Mouse (Mus musculus) forebrain, embryonic 10.5 days (tissue): ENCODE results near the gene 5730596B20Rik. TPM values are rescaled to one million over a fixed set of nuclear protein-coding genes. Genes with fewer than 3 reads are reported as not detected.
A peak's percentile ranks its signal among the peaks of the same experiment; 100 is the strongest.

ENCODE experiments used
- DNase-seq: peaks from one replicate; pipeline ENCODE4 v3.0.0-alpha.2; 2017; ENCODE audit warnings: low spot score; ENCODE audit errors: extremely low spot score
- H3K27ac ChIP-seq: fragments of 300-500 bp; sonication (generic); 2 replicates; pipeline ENCODE4 v1.5.1; 2016; ENCODE audit warnings: mild to moderate bottlenecking
- H3K27me3 ChIP-seq: fragments of 300-500 bp; sonication (generic); 2 replicates; pipeline ENCODE4 v1.6.1; 2016; ENCODE audit warnings: mild to moderate bottlenecking; ENCODE audit not compliant: poor library complexity, severe bottlenecking
- H3K36me3 ChIP-seq: fragments of 300-500 bp; sonication (generic); replicated peaks from 2 replicates; pipeline ENCODE4 v1.6.1; 2016; ENCODE audit warnings: mild to moderate bottlenecking, moderate library complexity
- H3K4me1 ChIP-seq: fragments of 300-500 bp; sonication (generic); 2 replicates; pipeline ENCODE4 v1.6.1; 2016
- H3K4me3 ChIP-seq: fragments of 300-500 bp; sonication (generic); 2 replicates; pipeline ENCODE4 v1.5.1; 2016; ENCODE audit warnings: mild to moderate bottlenecking, moderate library complexity
- H3K9me3 ChIP-seq: fragments of 300-500 bp; sonication (generic); 2 replicates; pipeline ENCODE4 v1.6.1; 2016; ENCODE audit warnings: mild to moderate bottlenecking, moderate library complexity
- WGBS: fragments of 180-500 bp; shearing (Covaris S2); methylation state at CpG from one replicate; pipeline ENCODE4 v1.1.7; 2016; 5-methylcytosine and 5-hydroxymethylcytosine counted together
- microRNA counts: library from miRNA; unstranded; fragments of <30 nt; microRNA quantifications from one replicate; lab custom pipeline; 2017
- microRNA-seq: library from miRNA; unstranded; fragments of <30 nt; microRNA quantifications from one replicate; pipeline ENCODE4, GENCODE M21; 2017
- polyA plus RNA-seq: library from polyadenylated mRNA; unstranded; fragments of >200 nt; fragmentation: Nextera tagmentation; extraction: Ambion mirVana; gene quantifications from 2 replicates; pipeline ENCODE4 v1.2.1, GENCODE M21; 2016

Gene 5730596B20Rik
- polyA plus RNA-seq, 1 experiment from 2014 or later = not detected

GRCm38 (mm10) chr6:52223939-52224760 is 46.9 kb downstream of the 5730596B20Rik start:
- WGBS = 2% methylated on average over 24 of the region's 24 CpGs
- no peak overlapping the region for H3K4me3 ChIP-seq
- peaks cover 16% of the 10 kb centered on the region for H3K4me1 ChIP-seq
- DNase-seq = no peak
- H3K9me3 ChIP-seq = no peaks in the 10 kb centered on the region
- no peaks in the 10 kb centered on the region for H3K36me3 ChIP-seq
- no peak overlapping the region for H3K27ac ChIP-seq
- H3K27me3 ChIP-seq = peaks cover 100% of the 10 kb centered on the region

- Histone ChIP-seq H3K9me3 (no peaks in the 10 kb centered on the region), H3K27ac (no peak overlapping the region), H3K27me3 (peaks cover 100% of the 10 kb centered on the region), H3K4me1 (peaks cover 16% of the 10 kb centered on the region), H3K4me3 (no peak overlapping the region), H3K36me3 (no peaks in the 10 kb centered on the region)
- 1% methylated on average over 36 of the region's 36 CpGs for WGBS
- no peak for DNase-seq
Observed at GRCm38 (mm10) chr6:52224895-52225611, 47.8 kb downstream of the 5730596B20Rik start.

GRCm38 (mm10) chr6:52225612-52226568 is 48.6 kb downstream of the 5730596B20Rik start:
- H3K27ac ChIP-seq = no peak overlapping the region
- no peaks in the 10 kb centered on the region for H3K9me3 ChIP-seq
- no peaks in the 10 kb centered on the region for H3K36me3 ChIP-seq
- WGBS = 2% methylated on average over 69 of the region's 69 CpGs
- H3K4me1 ChIP-seq = peaks cover 21% of the 10 kb centered on the region
- H3K27me3 ChIP-seq = peaks cover 100% of the 10 kb centered on the region
- no peak overlapping the region for H3K4me3 ChIP-seq
- no peak for DNase-seq

- Histone ChIP-seq H3K27ac (no peak overlapping the region), H3K4me1 (peaks cover 14% of the 10 kb centered on the region), H3K4me3 (no peak overlapping the region), H3K36me3 (no peaks in the 10 kb centered on the region), H3K27me3 (peaks cover 100% of the 10 kb centered on the region), H3K9me3 (no peaks in the 10 kb centered on the region)
- no peak for DNase-seq
- whole genome bisulfite sequencing = 3% methylated on average over 26 of the region's 26 CpGs
Observed at GRCm38 (mm10) chr6:52226569-52227257, 49.4 kb downstream of the 5730596B20Rik start.

GRCm38 (mm10) chr6:52227470-52228222 is 50.3 kb downstream of the 5730596B20Rik start:
- H3K27me3 ChIP-seq = peaks cover 100% of the 10 kb centered on the region
- no peaks in the 10 kb centered on the region for H3K36me3 ChIP-seq
- H3K9me3 ChIP-seq = no peaks in the 10 kb centered on the region
- H3K27ac ChIP-seq = no peak overlapping the region
- DNase-seq = no peak
- peaks cover 10% of the 10 kb centered on the region for H3K4me1 ChIP-seq
- WGBS = 1% methylated on average over 11 of the region's 11 CpGs
- H3K4me3 ChIP-seq = no peak overlapping the region

GRCm38 (mm10) chr6:52228475-52229465 is 51.5 kb downstream of the 5730596B20Rik start:
- Histone ChIP-seq H3K27ac (no peak overlapping the region), H3K4me3 (no peak overlapping the region), H3K4me1 (peaks cover 10% of the 10 kb centered on the region), H3K9me3 (no peaks in the 10 kb centered on the region), H3K36me3 (no peaks in the 10 kb centered on the region), H3K27me3 (peaks cover 100% of the 10 kb centered on the region)
- DNase-seq = no peak
- 1% methylated on average over 38 of the region's 38 CpGs for WGBS

GRCm38 (mm10) chr6:52229558-52230416 is 52.5 kb downstream of the 5730596B20Rik start:
- H3K27ac ChIP-seq = no peak overlapping the region
- no peaks in the 10 kb centered on the region for H3K36me3 ChIP-seq
- H3K4me3 ChIP-seq = no peak overlapping the region
- H3K4me1 ChIP-seq = peaks cover 18% of the 10 kb centered on the region
- 2% methylated on average over 44 of the region's 44 CpGs for WGBS
- DNase-seq = no peak
- peaks cover 100% of the 10 kb centered on the region for H3K27me3 ChIP-seq
- H3K9me3 ChIP-seq = no peaks in the 10 kb centered on the region

MicroRNAs encoded within 50 kb of the gene (microRNA counts, 519-probe panel; counts per million panel counts)
- microRNA mmu-miR-196b (lab: Ali Mortazavi, UCI) = 341 counts per million, percentile 65 among the panel's probes with 10 or more counts

Small RNA genes within 50 kb of the gene (microRNA-seq; reads per million reads assigned to microRNA genes)
- gene Mir196b = 64.4 reads per million, percentile 44 among the genes with 10 or more reads in this experiment

Other genes with a start within 250 kb of the 5730596B20Rik start
- 7.7 and 9.0 TPM in 2 replicates for gene Skap2, start 164.9 kb upstream of the 5730596B20Rik start, polyA plus RNA-seq
- gene Hoxa1, start 19.2 kb upstream of the 5730596B20Rik start, polyA plus RNA-seq = not detected in 2 replicates
- not detected in 2 replicates for gene Hoxa2, start 12.7 kb upstream of the 5730596B20Rik start, polyA plus RNA-seq
- not detected in 2 replicates for gene Hoxa4, start 14.3 kb downstream of the 5730596B20Rik start, polyA plus RNA-seq
- gene Hoxa5, start 27.1 kb downstream of the 5730596B20Rik start, polyA plus RNA-seq = not detected in 2 replicates
- gene Hoxa6, start 31.2 kb downstream of the 5730596B20Rik start, polyA plus RNA-seq = not detected in 2 replicates
- gene Hoxa3, start 35.8 kb downstream of the 5730596B20Rik start, polyA plus RNA-seq = not detected in 2 replicates
- gene Gm28308, start 35.8 kb downstream of the 5730596B20Rik start, polyA plus RNA-seq = not detected in 2 replicates
- not detected in 2 replicates for gene Hoxa7, start 44.4 kb downstream of the 5730596B20Rik start, polyA plus RNA-seq
- gene Hoxa9, start 53.6 kb downstream of the 5730596B20Rik start, polyA plus RNA-seq = not detected in 2 replicates
- not detected in 2 replicates for gene Hoxa10, start 63.4 kb downstream of the 5730596B20Rik start, polyA plus RNA-seq
- gene Hoxa11, start 68.3 kb downstream of the 5730596B20Rik start, polyA plus RNA-seq = not detected in 2 replicates
- not detected in 2 replicates for gene Hoxa13, start 83.4 kb downstream of the 5730596B20Rik start, polyA plus RNA-seq
- gene Evx1, start 136.0 kb downstream of the 5730596B20Rik start, polyA plus RNA-seq = not detected in 2 replicates